Mouse (Mus musculus): ENCODE data around the gene Lkaaear1.
A peak's percentile ranks its signal among the peaks of the same experiment; 100 is the strongest.

Gene Lkaaear1

DNA sequence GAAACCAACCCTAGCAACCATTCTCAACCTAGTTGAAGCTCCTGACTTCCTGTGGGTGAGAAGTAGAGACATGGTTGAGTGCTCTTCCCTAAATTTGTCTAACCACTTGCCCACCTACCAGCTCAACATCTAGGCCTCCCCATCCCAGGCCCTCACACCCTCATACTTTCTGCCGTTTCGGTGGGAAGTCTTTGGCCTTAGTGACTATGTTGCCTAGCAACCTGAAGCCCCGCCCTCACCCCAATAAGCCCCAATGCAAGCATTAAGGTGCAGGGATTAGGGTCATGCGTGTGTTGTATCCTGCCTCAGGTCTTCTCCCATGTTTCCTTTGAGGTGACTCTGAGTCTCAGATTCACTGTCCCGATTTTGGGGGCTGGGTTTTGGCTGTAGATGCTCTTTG is at the start of gene Lkaaear1:
Gene Lkaaear1 (minus strand): TSS at position 202 of the 400 bp plus-strand sequence.
- DNase-seq (ENCODE audit: low spot score), result no peak

GRCm38 (mm10) chr2:181730051-181730450 is 31.8 kb upstream of the Lkaaear1 start:
- DNase-seq (ENCODE audit: low spot score), result no peak

GRCm38 (mm10) chr2:181727659-181728262 is 29.5 kb upstream of the Lkaaear1 start:
- DNase-seq (ENCODE audit: low spot score), result no peak

DNA sequence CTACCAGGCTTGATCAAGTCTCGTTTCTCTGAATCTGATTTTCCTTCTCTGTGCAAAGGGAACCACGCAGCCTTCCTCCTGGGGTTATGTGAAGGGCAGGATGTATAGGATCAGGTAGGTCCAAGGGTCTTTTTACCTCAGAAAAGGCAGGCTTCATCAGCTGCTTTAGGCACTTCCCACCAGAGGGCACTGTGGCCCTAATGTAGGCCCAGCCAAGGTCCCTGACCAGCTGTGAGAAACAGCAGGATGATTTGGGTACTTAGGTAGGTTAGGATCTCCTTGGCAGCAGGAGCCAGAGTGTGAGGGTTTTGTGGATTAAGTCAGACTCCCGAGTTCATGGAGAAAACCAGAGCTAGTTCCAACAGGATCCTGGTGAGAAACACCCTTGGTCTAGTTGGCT is 24.0 kb upstream of the Lkaaear1 start:
- DNase-seq (ENCODE audit: low spot score), result peak; percentile 81

GRCm38 (mm10) chr2:181721200-181721599 is 23.0 kb upstream of the Lkaaear1 start:
- no peak for DNase-seq (ENCODE audit: low spot score)

GRCm38 (mm10) chr2:181720061-181720460 is 21.8 kb upstream of the Lkaaear1 start:
- no peak for DNase-seq (ENCODE audit: low spot score)

GRCm38 (mm10) chr2:181716991-181717390 is 18.7 kb upstream of the Lkaaear1 start:
- DNase-seq (ENCODE audit: low spot score), result no peak

- no peak for DNase-seq (ENCODE audit: low spot score)
Observed at GRCm38 (mm10) chr2:181715382-181715781, 17.1 kb upstream of the Lkaaear1 start.

DNA sequence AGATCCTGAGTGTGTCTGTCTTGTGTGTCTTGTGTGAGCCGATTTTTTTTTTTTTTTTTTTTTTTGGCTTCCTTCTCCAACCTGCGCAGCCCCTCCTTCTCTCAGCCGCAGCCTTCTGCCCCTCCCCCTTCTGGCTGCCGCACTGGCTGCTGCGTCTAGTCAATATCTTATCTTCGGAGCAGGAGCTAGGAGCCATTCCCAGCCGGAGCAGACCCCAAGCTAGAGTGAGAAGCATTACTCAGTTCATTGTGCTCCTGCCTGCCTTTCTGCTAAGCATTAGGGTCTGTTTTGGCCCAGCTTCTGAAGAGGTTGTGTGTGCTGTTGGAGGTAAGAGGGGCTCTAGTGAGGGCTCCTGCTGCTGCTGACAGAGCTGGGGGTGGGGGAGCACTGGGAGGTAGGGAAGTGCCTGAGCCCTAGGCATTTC is 16.7 kb upstream of the Lkaaear1 start, which contains the start of gene Oprl1:
Gene Oprl1 (plus strand): TSS at position 114 of the 424 bp plus-strand sequence.
- DNase-seq (ENCODE audit: low spot score), result peak; percentile 64

DNA sequence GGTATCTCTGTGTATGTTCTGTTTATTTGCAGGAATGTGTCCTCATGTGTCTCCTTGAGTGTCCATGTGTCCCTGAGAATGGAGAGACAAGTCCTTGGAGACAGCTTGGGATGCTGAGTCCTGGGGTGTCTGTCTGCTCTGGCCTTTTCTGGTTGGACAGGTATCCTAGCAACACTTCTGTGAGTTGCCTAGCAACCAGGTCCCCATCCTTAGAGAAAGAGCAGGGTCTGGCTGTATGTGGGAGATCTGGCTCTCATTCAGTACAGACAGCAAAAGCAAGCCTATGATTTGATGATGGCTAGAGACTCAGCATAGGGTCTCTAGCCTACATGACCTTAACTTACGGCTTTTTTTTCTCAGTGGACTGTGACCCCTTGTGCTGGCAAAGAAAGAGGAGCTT is 15.5 kb upstream of the Lkaaear1 start:
- peak; percentile 27 for DNase-seq (ENCODE audit: low spot score)

DNA sequence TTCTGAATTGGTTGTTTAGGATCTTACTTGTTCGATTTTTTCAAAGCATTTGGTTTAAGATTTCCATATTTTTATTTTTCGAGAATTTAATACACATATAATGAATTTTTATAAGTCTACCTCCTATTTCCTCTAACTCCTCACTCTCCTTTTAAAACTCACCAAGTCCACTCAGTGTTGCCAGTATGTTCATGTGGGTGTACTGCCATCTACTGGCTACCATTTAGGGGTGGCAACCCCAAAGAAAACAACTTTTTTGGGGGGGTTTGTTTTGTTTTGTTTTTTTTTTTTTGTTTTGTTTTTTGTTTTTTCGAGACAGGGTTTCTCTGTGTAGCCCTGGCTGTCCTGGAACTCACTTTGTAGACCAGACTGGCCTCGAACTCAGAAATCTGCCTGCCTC is 8.4 kb upstream of the Lkaaear1 start:
- DNase-seq (ENCODE audit: low spot score), result peak; percentile 43

DNA sequence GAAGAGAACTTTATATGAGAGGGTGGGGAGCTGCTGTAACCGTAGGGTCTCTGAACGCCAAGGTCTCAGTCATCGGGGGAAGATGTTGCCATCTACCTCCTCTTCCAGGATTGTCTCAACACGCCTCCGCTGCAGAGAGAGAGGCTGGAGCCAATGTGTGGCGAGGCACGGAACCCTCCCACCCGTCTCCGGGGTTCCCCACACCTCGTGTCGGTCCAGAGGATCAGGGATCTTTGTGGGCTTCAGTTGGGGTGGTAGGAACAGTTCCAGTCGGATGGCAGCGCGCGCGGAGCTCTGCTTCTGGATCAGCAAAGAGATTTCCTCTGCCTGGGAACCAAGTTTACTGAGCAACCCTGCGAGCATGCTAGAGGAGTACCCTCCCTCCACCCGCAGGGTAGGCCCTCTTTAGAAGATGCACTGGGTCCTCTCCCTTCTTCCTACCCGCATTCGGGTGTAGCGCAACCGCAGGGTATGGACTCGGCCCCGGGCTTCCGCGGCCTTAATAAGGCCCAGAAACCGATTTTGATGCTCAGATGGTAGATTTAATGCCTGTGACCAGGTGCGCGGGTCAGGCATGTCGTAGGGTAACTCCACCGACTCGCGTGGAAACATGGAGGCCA is 1.3 kb downstream of the Lkaaear1 start:
- no peak for DNase-seq (ENCODE audit: low spot score)

GRCm38 (mm10) chr2:181695776-181696175 is 2.5 kb downstream of the Lkaaear1 start:
- no peak for DNase-seq (ENCODE audit: low spot score)

- no peak for DNase-seq (ENCODE audit: low spot score)
Observed at GRCm38 (mm10) chr2:181694581-181694980, 3.7 kb downstream of the Lkaaear1 start.

DNA sequence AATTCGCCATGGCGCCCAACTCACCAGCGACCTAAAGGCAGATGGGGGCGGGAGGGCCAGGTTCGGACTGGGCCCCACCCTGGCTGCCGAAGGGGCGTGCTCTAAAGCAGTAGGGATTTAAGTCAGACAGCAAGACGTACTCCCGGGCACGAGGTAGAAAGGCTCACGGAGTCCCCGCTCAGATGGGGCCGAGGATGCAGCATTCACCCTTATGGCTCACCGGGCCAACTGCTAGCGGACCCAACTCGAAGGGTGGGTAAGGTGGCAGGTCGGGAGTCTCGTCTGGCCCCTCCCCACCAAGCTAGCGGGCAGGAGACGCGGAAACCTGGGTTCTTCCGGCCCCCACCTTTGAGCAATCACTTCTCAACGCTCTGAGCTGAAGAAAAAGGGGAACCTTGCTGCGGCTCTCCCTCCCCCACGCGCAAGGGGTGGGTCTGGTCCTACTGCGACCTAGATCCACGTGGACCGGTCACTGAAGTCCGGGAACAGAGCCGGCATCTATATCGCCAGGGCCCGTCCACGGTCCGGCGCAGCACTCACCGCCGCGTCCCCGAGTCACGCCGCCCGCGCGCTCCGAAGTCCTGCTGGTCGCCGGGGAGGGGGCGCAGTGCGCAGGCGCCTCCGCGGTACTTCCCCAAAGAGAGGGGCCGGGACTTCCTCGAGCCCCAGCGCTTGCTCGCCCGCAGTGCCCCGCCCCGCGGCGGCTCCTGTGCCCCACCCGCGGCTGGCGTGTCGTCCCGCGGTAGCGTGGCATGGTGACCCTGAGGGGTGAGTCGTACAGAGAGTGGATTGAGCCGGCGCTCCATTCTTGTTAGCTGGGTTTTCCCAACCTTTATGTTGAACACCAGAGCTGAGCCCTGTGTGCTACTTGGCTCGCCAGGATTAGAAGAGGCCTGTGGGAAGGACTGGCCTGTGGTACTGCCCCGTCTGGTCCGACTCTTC is 4.6 kb downstream of the Lkaaear1 start, which contains the start of gene Rgs19:
Gene Rgs19 (minus strand): TSS at position 639 of the 942 bp plus-strand sequence.
- DNase-seq (ENCODE audit: low spot score), result peak; percentile 83

DNA sequence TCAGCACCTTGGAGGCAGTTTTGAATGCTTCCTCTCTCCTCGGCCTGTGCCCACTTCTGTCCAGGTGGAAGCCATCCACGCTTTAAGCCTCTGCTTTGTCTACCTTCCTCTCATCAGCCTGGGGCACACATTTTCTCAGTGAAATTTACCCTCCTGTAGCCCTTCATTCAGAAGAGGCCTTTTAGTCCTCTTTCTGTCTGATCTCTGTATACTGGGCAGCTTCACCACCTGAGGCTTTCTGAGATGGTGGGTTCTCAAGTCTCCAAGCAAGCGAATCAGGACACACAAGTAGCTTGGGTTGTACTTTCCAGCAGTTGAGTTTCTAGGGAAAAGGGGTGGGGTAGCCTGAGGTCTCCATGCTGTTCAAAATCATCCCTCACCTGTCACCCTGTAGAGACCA is 5.9 kb downstream of the Lkaaear1 start:
- DNase-seq (ENCODE audit: low spot score), result no peak

DNA sequence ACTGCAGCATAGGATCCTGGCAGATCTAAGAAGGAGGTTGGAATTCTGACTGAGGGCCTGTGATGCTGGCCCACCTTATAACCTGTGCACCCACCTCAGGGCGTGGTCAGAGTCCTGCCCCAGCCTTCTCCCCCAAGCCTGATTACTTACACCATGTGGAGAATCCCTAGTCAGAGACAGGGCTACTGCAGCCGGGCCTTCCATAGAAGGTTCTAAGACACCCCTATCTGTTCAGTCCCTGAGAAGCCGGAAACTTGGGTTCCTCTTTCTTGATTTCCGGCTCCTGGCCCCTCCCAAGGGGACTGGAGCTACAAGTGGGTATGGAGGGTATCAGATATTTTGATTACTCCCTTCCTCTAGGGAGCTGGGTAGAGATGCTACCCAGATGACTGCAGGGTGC is 6.7 kb downstream of the Lkaaear1 start:
- no peak for DNase-seq (ENCODE audit: low spot score)

DNA sequence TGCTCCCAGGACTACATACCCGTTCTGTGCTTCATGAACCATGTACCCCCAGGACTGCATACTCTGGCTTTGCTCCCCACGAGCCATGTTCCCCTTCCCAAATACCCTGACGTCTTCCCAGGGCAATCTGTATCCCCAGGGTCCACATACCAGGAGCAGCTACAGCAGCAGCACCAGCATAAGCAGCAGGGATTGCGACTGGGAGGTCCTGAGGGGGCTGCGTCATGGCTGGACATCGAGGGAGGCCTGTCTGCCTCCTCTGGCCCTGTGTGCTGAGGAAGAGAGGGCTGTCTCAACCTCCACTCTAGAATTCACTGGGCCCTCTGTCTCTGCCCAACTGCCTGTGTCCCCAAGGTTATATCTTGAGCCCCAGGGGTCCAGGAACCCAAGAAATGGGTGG is 7.2 kb downstream of the Lkaaear1 start:
- DNase-seq (ENCODE audit: low spot score), result no peak

- no peak for DNase-seq (ENCODE audit: low spot score)
Observed at GRCm38 (mm10) chr2:181689466-181690160, 8.6 kb downstream of the Lkaaear1 start.

GRCm38 (mm10) chr2:181687586-181687985 is 10.7 kb downstream of the Lkaaear1 start:
- no peak for DNase-seq (ENCODE audit: low spot score)

GRCm38 (mm10) chr2:181685686-181686085 is 12.6 kb downstream of the Lkaaear1 start:
- DNase-seq (ENCODE audit: low spot score), result no peak

- no peak for DNase-seq (ENCODE audit: low spot score)
Observed at GRCm38 (mm10) chr2:181684713-181685112, 13.5 kb downstream of the Lkaaear1 start.

All from embryo, embryonic 10 days (tissue).